In the genomic region with DNA sequence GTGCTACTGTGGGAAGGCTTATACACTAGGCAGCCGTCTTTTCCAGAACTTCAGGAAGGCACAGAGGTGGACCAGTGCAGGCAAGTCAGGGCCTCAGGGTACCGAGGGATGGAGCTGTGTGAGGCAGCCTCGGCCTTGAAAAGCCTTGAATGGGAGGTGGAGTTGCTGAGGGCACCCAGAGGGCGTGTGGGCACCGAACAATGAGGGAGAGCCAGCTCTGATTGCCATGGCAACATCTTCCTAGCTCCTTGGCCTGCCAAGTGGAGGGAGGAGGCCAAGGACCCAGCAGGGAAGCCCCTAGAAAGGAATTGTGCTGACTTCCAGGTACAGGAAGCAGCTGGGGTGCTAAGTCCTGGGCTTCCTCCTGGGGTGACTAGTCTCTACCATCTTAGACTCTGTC, we compare ENCODE assay signal across 17 mouse cellular contexts. TPM values are rescaled to one million over a fixed set of nuclear protein-coding genes. Genes with fewer than 3 reads are reported as not detected.
DNase-seq lines count a peak whose midpoint lies in the region; ATAC-seq lines count a peak whose summit lies in the region.
"Had no signal": no experiment of that assay in that cellular context is flagged by ENCODE, and none has a peak within 500 bp of the region (broad histone marks: within the 10 kb centered on the region; RNA-seq: fewer than 3 reads in every experiment).

No protein-coding gene starts in this region.

- H3K4me2 ChIP-seq in hindbrain, embryonic 13.5 days: no peak overlapping the region
- no peak overlapping the region for H3K4me2 ChIP-seq in hindbrain, embryonic 12.5 days (replicated peaks)
- no peak overlapping the region for H3K4me2 ChIP-seq in hindbrain, embryonic 16.5 days (ENCODE audit: low read length)
- H3K4me2 ChIP-seq: intestine, embryonic 15.5 days; lung, embryonic 15.5 days; neural tube, embryonic 12.5 days had no signal

- H3K4me3 ChIP-seq in hindbrain, embryonic 13.5 days: no peak overlapping the region
- no peak overlapping the region for H3K4me3 ChIP-seq in hindbrain, embryonic 12.5 days
- H3K4me3 ChIP-seq in hindbrain, embryonic 16.5 days (ENCODE audit: low read length): no peak overlapping the region
- H3K4me3 ChIP-seq: intestine, embryonic 15.5 days; lung, embryonic 15.5 days; megakaryocyte, embryonic 14.5 days; neural tube, embryonic 12.5 days had no signal

- no peaks in the 10 kb centered on the region for H3K36me3 ChIP-seq in hindbrain, embryonic 13.5 days
- no peaks in the 10 kb centered on the region for H3K36me3 ChIP-seq in hindbrain, embryonic 12.5 days
- no peaks in the 10 kb centered on the region for H3K36me3 ChIP-seq in hindbrain, embryonic 16.5 days (ENCODE audit: control insufficient read depth, insufficient read depth, low read length)
- H3K36me3 ChIP-seq: intestine, embryonic 15.5 days; lung, embryonic 15.5 days; neural tube, embryonic 12.5 days had no signal

- ATAC-seq in hindbrain, embryonic 13.5 days (ENCODE audit: low FRiP score): no peak
- ATAC-seq in hindbrain, embryonic 12.5 days (ENCODE audit: low FRiP score): no peak
- ATAC-seq in hindbrain, embryonic 16.5 days: peak; percentile 44; the same call in 1 of the 2 replicates
- ATAC-seq: intestine, embryonic 15.5 days had no signal

- H3K27ac ChIP-seq in hindbrain, embryonic 13.5 days: no peak overlapping the region
- H3K27ac ChIP-seq in hindbrain, embryonic 12.5 days: no peak overlapping the region
- 0 out of 2 replicates have a peak overlapping the region, but pooled peaks have one; percentile 17 for H3K27ac ChIP-seq in hindbrain, embryonic 16.5 days (ENCODE audit: low read depth, low read length)
- H3K27ac ChIP-seq: intestine, embryonic 15.5 days; kidney, postnatal 0 days; lung, embryonic 15.5 days; neural tube, embryonic 12.5 days had no signal

- H3K9ac ChIP-seq in hindbrain, embryonic 13.5 days: 0 out of 2 replicates have a peak overlapping the region, but pooled peaks have one; percentile 29
- no peak overlapping the region for H3K9ac ChIP-seq in hindbrain, embryonic 12.5 days
- peak overlapping the region; percentile 17; the same call in 1 of the 2 replicates for H3K9ac ChIP-seq in hindbrain, embryonic 16.5 days (ENCODE audit: low read depth, low read length)
- H3K9ac ChIP-seq: intestine, embryonic 15.5 days; lung, embryonic 15.5 days; neural tube, embryonic 12.5 days had no signal

- H3K27me3 ChIP-seq in hindbrain, embryonic 13.5 days: peaks cover 53% of the 10 kb centered on the region
- peaks cover 53% of the 10 kb centered on the region for H3K27me3 ChIP-seq in hindbrain, embryonic 12.5 days
- H3K27me3 ChIP-seq in hindbrain, embryonic 16.5 days (replicated peaks; ENCODE audit: control insufficient read depth, insufficient read depth, low read length): peaks cover 9% of the 10 kb centered on the region

- 5% methylated on average over 5 of the region's 5 CpGs for WGBS in hindbrain, embryonic 13.5 days
- 15% methylated on average over 5 of the region's 5 CpGs for WGBS in hindbrain, embryonic 12.5 days
- 5% methylated on average over 5 of the region's 5 CpGs for WGBS in hindbrain, embryonic 16.5 days

- H3K9me3 ChIP-seq in hindbrain, embryonic 13.5 days: no peaks in the 10 kb centered on the region
- H3K9me3 ChIP-seq in hindbrain, embryonic 12.5 days (replicated peaks): no peaks in the 10 kb centered on the region
- 0 out of 2 replicates have a peak, but pooled peaks cover 2% of the 10 kb centered on the region for H3K9me3 ChIP-seq in hindbrain, embryonic 16.5 days (ENCODE audit: control insufficient read depth, low read length)
- H3K9me3 ChIP-seq: intestine, embryonic 15.5 days; lung, embryonic 15.5 days; megakaryocyte, embryonic 14.5 days; neural tube, embryonic 12.5 days had no signal

- H3K4me1 ChIP-seq in hindbrain, embryonic 13.5 days (replicated peaks): peaks cover 32% of the 10 kb centered on the region
- H3K4me1 ChIP-seq in hindbrain, embryonic 12.5 days: peaks cover 23% of the 10 kb centered on the region
- H3K4me1 ChIP-seq in hindbrain, embryonic 16.5 days (ENCODE audit: control insufficient read depth, insufficient read depth, low read depth, low read length): peaks cover 19% of the 10 kb centered on the region

- DNase-seq in R1 (ENCODE audit: low read depth, low spot score): peak; percentile 14
- DNase-seq in cerebellum, postnatal 10 days: peak; percentile 82 to 86
- DNase-seq in urinary bladder, postnatal 25 days (ENCODE audit: low spot score): no peak
- no peak for DNase-seq in adrenal gland, adult 8-10 months
- DNase-seq: thymus, postnatal 4 days had no signal

RNA-seq across cellular contexts. Expression of a gene that starts 3.0 kb away (rescaled TPM):
- 0.26 and 0.52 TPM in 2 replicates for polyA plus RNA-seq in hindbrain, embryonic 13.5 days (2015; fragmentation: Nextera tagmentation; extraction: Ambion mirVana)
- polyA plus RNA-seq in hindbrain, embryonic 12.5 days (2016; fragmentation: Nextera tagmentation; extraction: Ambion mirVana): 0.45 and 0.74 TPM in 2 replicates
- polyA plus RNA-seq in hindbrain, embryonic 16.5 days (2015; fragmentation: Nextera tagmentation; extraction: Ambion mirVana): 2.5 and 3.3 TPM in 2 replicates
- 1 to 10 TPM in 1 of 4 experiments, under 1 TPM in 3; 0.67 to 1.0 (median 0.78) TPM for total RNA-seq in adrenal gland, adult 8-10 months (2022)
- total RNA-seq: common myeloid progenitor, adult 5-6 weeks; granulocyte monocyte progenitor cell, adult 5-6 weeks; liver, adult 2 months had no signal
- polyA plus RNA-seq: C2C12; liver, adult 2 months had no signal

RNA-seq across cellular contexts. Expression of a gene that starts 7.2 kb away (rescaled TPM):
- 2.0 and 2.1 TPM in 2 replicates for polyA plus RNA-seq in hindbrain, embryonic 13.5 days (2015; fragmentation: Nextera tagmentation; extraction: Ambion mirVana)
- polyA plus RNA-seq in hindbrain, embryonic 12.5 days (2016; fragmentation: Nextera tagmentation; extraction: Ambion mirVana): 4.9 and 5.1 TPM in 2 replicates
- polyA plus RNA-seq in hindbrain, embryonic 16.5 days (2015; fragmentation: Nextera tagmentation; extraction: Ambion mirVana): 2.6 and 2.7 TPM in 2 replicates
- 10 to 100 TPM in 1 of 4 experiments, 1 to 10 TPM in 3; 3.2 to 10.0 (median 7.8) TPM for total RNA-seq in adrenal gland, adult 8-10 months (2022)

RNA-seq across cellular contexts. Expression of a gene that starts 32.1 kb away (rescaled TPM):
- polyA plus RNA-seq in hindbrain, embryonic 13.5 days (2015; fragmentation: Nextera tagmentation; extraction: Ambion mirVana): 35.0 and 36.5 TPM in 2 replicates
- 43.2 and 44.8 TPM in 2 replicates for polyA plus RNA-seq in hindbrain, embryonic 12.5 days (2016; fragmentation: Nextera tagmentation; extraction: Ambion mirVana)
- polyA plus RNA-seq in hindbrain, embryonic 16.5 days (2015; fragmentation: Nextera tagmentation; extraction: Ambion mirVana): 35.3 and 40.4 TPM in 2 replicates
- total RNA-seq in adrenal gland, adult 8-10 months (2022): 100 to 1,000 TPM; 112 to 162 (median 141) TPM

RNA-seq across cellular contexts. Expression of a gene that starts 32.7 kb away (rescaled TPM):
- polyA plus RNA-seq in hindbrain, embryonic 13.5 days (2015; fragmentation: Nextera tagmentation; extraction: Ambion mirVana): 1.6 and 1.8 TPM in 2 replicates
- 3.7 and 4.1 TPM in 2 replicates for polyA plus RNA-seq in hindbrain, embryonic 12.5 days (2016; fragmentation: Nextera tagmentation; extraction: Ambion mirVana)
- polyA plus RNA-seq in hindbrain, embryonic 16.5 days (2015; fragmentation: Nextera tagmentation; extraction: Ambion mirVana): 0.79 and 1.2 TPM in 2 replicates
- total RNA-seq in adrenal gland, adult 8-10 months (2022): 10 to 100 TPM; 14.3 to 28.0 (median 17.7) TPM

Comparison
In these comparisons a context has a peak if more than half of its experiments do, and no peak if none do; other contexts are left out.
1. DNase-seq: peak in R1 (single experiment) and cerebellum, postnatal 10 days (2 of 2); none in urinary bladder, postnatal 25 days (single experiment) and adrenal gland, adult 8-10 months (single experiment).